Mouse (Mus musculus) kidney, adult 11 months (tissue): ENCODE data around the gene Ppm1h.
A peak's percentile ranks its signal among the peaks of the same experiment; 100 is the strongest.

Experiments
- DNase-seq: peaks from one replicate; pipeline ENCODE4 v3.0.0; 2022

Ppm1h gene

DNA sequence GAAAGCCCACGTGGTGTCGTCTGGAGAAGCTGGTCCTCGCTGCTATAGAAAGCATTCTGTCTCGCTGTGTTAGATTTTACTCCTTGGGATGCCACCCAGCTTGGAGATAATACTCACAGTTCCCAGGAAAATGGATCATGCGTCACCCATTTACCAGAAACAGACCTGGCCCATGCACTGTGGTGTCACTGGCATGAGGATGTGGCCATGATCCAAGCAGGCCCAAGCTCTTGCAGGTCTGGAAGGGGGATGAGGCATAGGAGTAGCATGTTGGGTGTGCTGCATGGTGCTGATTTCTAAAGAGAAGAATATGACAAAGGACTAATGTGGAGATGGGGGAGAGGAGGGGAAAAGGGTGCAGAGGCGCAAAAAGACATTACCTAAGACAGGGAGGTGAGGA is 141.2 kb downstream of the Ppm1h start:
- DNase-seq, result no peak

GRCm38 (mm10) chr10:122821549-122821948 is 143.0 kb downstream of the Ppm1h start:
- DNase-seq, result no peak

DNA sequence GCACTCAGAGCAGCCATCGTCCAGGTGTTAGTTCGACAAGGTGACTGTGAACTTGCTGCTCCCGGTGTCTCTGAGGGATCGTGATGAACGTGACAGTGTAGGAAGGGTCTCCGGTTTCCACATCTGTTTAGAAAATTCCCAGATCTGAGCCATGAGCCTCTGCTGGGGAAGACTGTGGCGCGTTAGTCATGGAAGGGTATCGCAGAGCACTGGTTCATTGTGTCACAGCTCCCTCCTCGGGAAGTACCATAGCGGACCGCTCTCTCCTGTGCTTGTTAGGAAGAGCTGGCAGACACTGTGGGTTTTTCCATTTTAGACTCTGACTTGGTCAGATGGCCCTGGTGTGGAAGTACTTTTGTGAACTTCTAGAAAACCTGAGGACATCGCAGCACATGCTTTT is 145.1 kb downstream of the Ppm1h start:
- no peak for DNase-seq

- DNase-seq, result no peak
These were observed 148.3 kb downstream of the Ppm1h start for GRCm38 (mm10) chr10:122826696-122827331.

GRCm38 (mm10) chr10:122827719-122828414 is 149.3 kb downstream of the Ppm1h start:
- DNase-seq, result no peak

- DNase-seq, result no peak
These were observed 151.2 kb downstream of the Ppm1h start for GRCm38 (mm10) chr10:122829801-122830217.

GRCm38 (mm10) chr10:122830638-122831037 is 152.1 kb downstream of the Ppm1h start:
- DNase-seq, result no peak

DNA sequence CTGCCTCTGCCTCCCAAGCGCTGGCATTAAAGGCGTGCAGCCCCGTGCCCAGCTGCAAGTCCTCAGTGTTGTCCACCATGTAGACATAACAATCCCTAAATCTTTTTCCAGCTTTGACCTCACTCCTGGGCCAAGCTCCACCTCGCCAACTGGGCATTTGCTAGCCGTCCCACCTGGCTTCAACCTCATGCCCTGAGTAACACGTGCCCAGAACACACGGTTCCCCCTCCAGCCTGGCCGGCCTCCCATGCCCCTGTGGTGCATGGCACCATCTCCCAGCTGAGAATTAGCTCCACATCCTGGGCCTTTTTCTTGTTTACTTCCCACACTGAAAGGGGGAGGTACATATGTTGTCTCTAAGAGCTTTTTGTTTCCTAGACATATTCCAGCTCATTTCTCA is 163.5 kb downstream of the Ppm1h start:
- DNase-seq, result no peak

- no peak for DNase-seq
These were observed 164.4 kb downstream of the Ppm1h start for GRCm38 (mm10) chr10:122842961-122843360.

GRCm38 (mm10) chr10:122845471-122845870 is 166.9 kb downstream of the Ppm1h start:
- DNase-seq, result no peak

DNA sequence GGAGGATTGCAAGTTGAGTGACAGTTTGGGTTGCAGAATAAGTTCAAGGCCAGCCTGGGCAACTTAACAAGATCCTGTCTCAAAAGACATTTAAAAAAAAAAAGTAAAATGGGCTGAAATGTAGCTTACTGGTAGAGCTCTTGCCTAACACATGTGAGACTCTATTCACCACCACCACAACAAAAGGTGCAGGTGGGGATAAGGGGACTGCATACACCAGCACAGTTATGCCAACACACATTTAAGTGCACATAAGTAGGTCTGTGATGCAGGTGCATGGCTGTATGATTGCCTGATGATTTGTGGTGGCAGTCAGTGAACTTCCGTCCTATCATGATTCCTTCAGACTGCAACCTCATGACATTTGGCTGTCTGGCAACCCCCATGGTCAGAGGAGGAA is 167.9 kb downstream of the Ppm1h start:
- no peak for DNase-seq

- no peak for DNase-seq
These were observed 169.5 kb downstream of the Ppm1h start for GRCm38 (mm10) chr10:122848020-122848457.

- no peak for DNase-seq
These were observed 173.0 kb downstream of the Ppm1h start for GRCm38 (mm10) chr10:122851267-122852160.

DNA sequence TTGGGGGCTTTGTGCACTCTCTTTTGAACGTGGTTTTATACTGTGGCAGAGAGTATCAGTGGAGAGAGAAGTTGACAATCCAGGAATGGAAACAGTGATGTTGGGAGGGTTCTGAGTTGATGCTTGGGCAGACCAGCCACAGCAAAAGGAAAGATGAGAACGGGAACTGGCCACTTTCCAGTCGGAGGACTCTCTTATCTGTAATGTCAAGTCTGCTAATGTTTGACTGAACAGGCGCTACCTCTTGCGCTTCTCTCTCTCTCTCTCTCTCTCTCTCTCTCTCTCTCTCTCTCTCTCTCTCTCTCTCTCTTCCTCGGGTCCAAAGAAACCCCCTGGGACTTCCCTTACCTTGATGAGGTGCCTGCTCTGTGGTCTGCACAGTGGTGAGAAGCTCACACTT is 176.0 kb downstream of the Ppm1h start:
- DNase-seq, result no peak

- no peak for DNase-seq
These were observed 176.6 kb downstream of the Ppm1h start for GRCm38 (mm10) chr10:122855149-122855548.

DNA sequence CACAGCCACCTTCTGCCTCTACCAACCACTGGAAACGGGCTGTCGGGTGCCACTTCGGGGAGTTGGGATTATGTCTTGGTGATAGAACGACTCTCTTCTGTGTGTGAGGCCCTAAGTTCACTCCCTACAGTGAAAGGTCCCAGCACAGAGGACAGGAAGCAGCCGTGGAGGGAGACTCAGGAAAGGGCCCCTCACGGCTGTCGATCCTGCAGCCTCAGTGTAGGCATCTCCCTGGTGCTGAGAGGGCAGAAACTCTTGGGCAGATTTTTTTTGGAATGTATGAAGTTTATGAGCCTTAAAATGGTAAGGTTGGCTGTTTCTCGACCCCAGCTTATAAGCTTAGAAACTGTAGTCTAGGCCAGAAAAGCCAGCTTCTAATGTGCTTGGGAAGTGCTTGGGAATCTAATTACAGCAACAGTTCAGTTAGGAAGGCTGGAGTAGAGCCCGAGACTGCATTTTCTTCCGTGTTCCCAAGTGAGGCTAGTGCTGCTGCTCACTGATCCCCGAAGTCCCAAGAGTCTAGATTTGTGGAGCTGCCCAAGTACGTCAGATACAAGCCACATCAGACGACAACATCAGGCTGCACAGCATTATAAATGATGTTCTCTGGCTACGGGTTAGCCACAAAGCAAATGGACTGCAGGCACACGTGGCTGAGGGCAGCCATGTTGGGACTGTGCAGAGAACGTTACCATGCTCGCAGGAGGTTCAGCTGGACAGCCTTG is 177.6 kb downstream of the Ppm1h start:
- DNase-seq, result peak; percentile 52

DNA sequence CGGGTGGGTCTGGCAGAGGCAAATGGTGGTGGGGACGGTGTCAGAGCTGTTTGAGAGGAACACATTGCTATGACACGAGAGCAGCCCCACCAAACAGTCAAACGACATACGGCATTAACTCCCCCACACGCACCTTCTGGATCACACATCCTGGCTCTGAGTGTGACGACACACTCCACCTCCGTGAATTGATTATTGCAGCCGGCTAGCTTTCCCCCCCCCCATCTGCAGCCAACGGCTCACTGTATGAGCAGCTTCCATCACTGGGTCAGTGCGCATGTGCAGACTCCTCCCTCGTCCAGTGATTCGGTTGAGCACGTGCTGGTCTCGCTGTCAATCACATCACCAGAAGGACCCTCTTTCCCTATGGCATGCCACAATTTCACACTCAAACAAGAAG is 178.6 kb downstream of the Ppm1h start:
- no peak for DNase-seq

DNA sequence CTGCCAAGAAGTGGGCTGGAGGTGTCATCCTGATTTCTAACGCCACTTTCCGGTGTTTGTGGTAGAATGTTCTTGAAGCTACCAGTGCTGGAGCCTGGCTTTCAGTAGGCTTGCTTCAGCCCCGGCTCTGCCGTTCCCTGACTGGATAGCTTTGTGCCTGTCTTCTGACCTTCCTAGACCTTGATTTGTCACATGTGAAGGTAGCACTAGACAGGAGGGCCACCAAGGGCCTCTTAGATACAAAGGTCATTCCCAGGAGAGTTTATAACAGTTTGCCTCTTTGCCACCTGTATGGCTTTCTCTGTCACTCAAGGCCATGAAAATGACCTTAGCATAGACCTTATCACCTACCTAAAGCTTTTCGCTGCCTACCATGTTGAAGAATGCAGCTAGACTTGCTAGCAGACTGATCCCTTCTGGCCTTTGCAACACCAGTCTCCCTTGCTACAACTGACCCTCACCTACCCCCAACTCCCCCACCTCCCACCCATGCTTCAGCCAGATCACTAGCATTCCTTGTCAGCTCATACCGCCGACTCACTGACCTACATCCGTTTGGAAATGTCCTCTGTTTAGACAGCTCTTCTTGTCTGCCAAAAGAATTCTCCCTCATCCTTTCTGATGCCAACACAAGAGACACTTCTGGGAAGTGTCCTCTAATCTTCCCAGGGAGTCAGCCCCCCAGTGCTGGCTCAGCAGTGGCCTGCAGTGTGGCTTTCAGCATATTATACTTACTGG is 180.5 kb downstream of the Ppm1h start:
- DNase-seq, result no peak

DNA sequence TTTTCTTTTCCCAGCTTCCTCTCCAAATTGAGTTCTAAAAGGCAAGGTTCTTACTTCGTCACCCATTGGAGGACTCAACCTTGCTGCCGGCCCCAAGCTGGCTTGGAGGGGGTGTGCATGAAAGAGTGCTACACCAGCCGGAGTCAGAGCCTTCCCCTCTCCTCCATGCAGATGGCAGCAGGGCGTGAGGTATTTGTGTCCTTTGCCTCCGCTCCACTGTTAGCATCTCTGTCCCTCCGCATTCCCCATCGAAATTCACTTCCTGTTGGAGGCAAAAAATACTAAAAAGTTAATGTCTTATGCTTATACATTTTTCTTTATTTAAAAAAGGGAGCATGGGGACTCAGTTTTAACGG is 181.1 kb downstream of the Ppm1h start:
- DNase-seq, result no peak

DNA sequence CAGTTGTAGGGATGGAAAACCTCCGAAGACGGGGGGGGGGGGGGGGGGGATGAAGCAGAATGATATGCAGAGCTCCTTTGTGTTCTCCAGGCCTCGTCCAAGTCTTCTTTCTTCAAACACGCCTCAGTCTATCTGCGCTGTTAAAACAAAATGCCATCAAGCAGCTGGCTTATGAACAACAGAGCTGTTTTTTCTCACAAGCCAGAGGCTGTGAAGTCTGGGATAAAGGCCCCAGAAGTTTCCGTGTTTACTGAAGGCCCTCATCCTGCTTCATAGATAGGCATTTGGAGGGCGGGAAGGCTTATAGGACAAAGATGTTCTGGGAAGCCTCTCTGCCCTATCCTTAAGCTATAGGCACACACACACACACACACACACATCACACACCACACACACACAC is 181.5 kb downstream of the Ppm1h start:
- DNase-seq, result no peak

- DNase-seq, result no peak
These were observed 183.3 kb downstream of the Ppm1h start for GRCm38 (mm10) chr10:122861696-122862385.
